Mouse (Mus musculus): Measurements from ENCODE around the gene Dnah8. TPM values are rescaled to one million over a fixed set of nuclear protein-coding genes. Genes with fewer than 3 reads are reported as not detected.

Gene Dnah8
- polyA plus RNA-seq, 1 experiment from 2014 or later, result 1.3 TPM

- no peak overlapping the region for H3K4me3 ChIP-seq
- H3K27ac ChIP-seq (replicated peaks), result no peak overlapping the region
- peaks cover 12% of the 10 kb centered on the region for H3K4me1 ChIP-seq (replicated peaks)
- no peak overlapping the region for H3K9ac ChIP-seq
- H3K36me3 ChIP-seq, result no peaks in the 10 kb centered on the region
- H3K9me3 ChIP-seq, result no peaks in the 10 kb centered on the region
- peak; percentile 16; the same call in 1 of the 2 replicates for ATAC-seq (ENCODE audit: low FRiP score, low read depth)
- H3K4me2 ChIP-seq, result peak overlapping the region; percentile 29
- no peaks in the 10 kb centered on the region for H3K27me3 ChIP-seq
- 54% methylated on average over 27 of the region's 27 CpGs for WGBS
Measured at GRCm38 (mm10) chr17:30910866-30911731, 286.9 kb downstream of the Dnah8 start.

DNA sequence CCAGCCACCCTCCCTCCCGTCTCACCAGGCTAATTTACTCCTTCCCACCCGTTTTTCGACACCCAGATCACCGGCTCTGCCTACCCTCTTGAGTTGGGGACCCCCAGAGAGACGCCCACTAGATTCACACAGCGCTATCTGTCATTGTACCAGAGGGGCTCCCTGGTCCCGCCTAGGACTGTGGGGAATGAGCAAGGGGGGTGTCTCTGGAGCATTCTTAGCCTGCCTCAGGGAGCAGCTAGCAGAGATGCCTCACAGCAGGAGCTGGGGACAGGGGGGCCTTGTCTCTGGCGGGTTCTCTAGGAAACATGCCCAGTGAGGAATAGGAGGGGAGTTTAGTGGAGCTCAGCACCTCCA is 287.6 kb downstream of the Dnah8 start:
- H3K9me3 ChIP-seq, result no peaks in the 10 kb centered on the region
- H3K36me3 ChIP-seq, result no peaks in the 10 kb centered on the region
- H3K27me3 ChIP-seq, result no peaks in the 10 kb centered on the region
- H3K4me2 ChIP-seq, result peak overlapping the region; percentile 29
- 42% methylated on average over 8 of the region's 8 CpGs for WGBS
- peaks cover 12% of the 10 kb centered on the region for H3K4me1 ChIP-seq (replicated peaks)
- peak; percentile 46; the same call in 1 of the 2 replicates for ATAC-seq (ENCODE audit: low FRiP score, low read depth)
- no peak overlapping the region for H3K4me3 ChIP-seq
- H3K9ac ChIP-seq, result no peak overlapping the region
- H3K27ac ChIP-seq (replicated peaks), result no peak overlapping the region

- no peak overlapping the region for H3K9ac ChIP-seq
- H3K27me3 ChIP-seq, result no peaks in the 10 kb centered on the region
- no peak overlapping the region for H3K27ac ChIP-seq (replicated peaks)
- no peak overlapping the region for H3K4me2 ChIP-seq
- H3K4me1 ChIP-seq (replicated peaks), result peaks cover 12% of the 10 kb centered on the region
- ATAC-seq (ENCODE audit: low FRiP score, low read depth), result no peak
- 76% methylated on average over 5 of the region's 5 CpGs for WGBS
- H3K36me3 ChIP-seq, result no peaks in the 10 kb centered on the region
- H3K9me3 ChIP-seq, result no peaks in the 10 kb centered on the region
- no peak overlapping the region for H3K4me3 ChIP-seq
Measured at GRCm38 (mm10) chr17:30912536-30912935, 288.4 kb downstream of the Dnah8 start.

DNA sequence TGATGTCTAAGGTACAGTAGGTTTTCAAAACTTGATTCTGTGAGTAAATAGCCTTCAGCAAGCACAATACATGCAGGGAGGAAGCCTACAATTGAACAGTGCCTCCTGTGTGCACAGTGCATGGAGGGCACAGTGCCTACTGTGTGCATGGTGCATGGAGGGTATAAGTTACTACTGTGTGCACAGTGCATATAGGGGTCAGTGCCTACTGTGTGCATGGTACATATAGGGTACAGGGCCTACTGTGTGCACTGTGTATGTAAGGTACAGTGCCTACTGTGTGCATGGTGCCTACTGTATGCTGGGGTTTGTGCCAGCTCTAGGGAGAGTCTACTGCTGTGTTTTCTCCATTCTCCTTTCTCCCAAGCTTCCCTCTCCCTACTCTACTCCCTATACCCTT is 290.1 kb downstream of the Dnah8 start:
- no peaks in the 10 kb centered on the region for H3K36me3 ChIP-seq
- H3K9ac ChIP-seq, result no peak overlapping the region
- H3K4me1 ChIP-seq (replicated peaks), result peaks cover 12% of the 10 kb centered on the region
- no peaks in the 10 kb centered on the region for H3K9me3 ChIP-seq
- no peak overlapping the region for H3K4me2 ChIP-seq
- no peak overlapping the region for H3K4me3 ChIP-seq
- 0 out of 2 replicates have a peak, but pooled peaks have one; percentile 52 for ATAC-seq (ENCODE audit: low FRiP score, low read depth)
- H3K27me3 ChIP-seq, result no peaks in the 10 kb centered on the region
- H3K27ac ChIP-seq (replicated peaks), result no peak overlapping the region

- no peak for ATAC-seq (ENCODE audit: low FRiP score, low read depth)
- no peak overlapping the region for H3K4me3 ChIP-seq
- H3K4me2 ChIP-seq, result no peak overlapping the region
- H3K36me3 ChIP-seq, result no peaks in the 10 kb centered on the region
- H3K27ac ChIP-seq (replicated peaks), result no peak overlapping the region
- H3K9ac ChIP-seq, result no peak overlapping the region
- no peaks in the 10 kb centered on the region for H3K4me1 ChIP-seq (replicated peaks)
- no peaks in the 10 kb centered on the region for H3K9me3 ChIP-seq
- 68% methylated on average over 4 of the region's 4 CpGs for WGBS
- H3K27me3 ChIP-seq, result no peaks in the 10 kb centered on the region
Measured at GRCm38 (mm10) chr17:30923566-30923965, 299.4 kb downstream of the Dnah8 start.

Other genes starting within 250 kb of the Dnah8 start
- gene Btbd9, start 47.9 kb upstream of the Dnah8 start, polyA plus RNA-seq (2015; fragmentation: Nextera tagmentation; extraction: Ambion mirVana), result 137 and 139 TPM in 2 replicates
- gene Glo1, start 2.5 kb downstream of the Dnah8 start, polyA plus RNA-seq (2015; fragmentation: Nextera tagmentation; extraction: Ambion mirVana), result 159 TPM in 2 replicates

Measured in hindbrain, embryonic 15.5 days (tissue).